8 mouse cellular contexts compared by ENCODE assay signal in the genomic region with DNA sequence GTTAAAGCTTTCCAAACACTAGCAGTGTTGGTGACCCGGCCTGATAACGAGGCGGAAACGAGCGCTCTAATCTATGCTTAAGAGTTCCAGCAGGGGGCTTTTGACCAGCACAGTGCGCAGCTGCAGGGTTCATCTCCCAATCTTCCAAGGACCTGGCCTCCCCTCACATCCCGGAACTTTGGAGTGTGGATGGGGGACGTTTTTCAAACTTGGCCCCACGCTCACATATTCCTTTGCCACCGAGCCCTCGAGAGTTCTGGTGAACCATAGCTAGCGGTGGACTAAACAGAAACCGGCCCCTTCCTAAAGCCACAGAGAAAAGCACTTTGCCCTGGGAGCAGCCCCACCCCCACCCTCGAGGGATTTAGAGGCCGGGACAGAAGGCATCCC. TPM values are rescaled to one million over a fixed set of nuclear protein-coding genes. Genes with fewer than 3 reads are reported as not detected.
A peak's percentile ranks its signal among the peaks of the same experiment; 100 is the strongest.
DNase-seq lines count a peak whose midpoint lies in the region; ATAC-seq and TF ChIP-seq lines count a peak whose summit lies in the region.

No protein-coding gene starts in this region.

- no peak for TF ChIP-seq RAD21 in MEL (IDR thresholded peaks at IDR 0.05; ENCODE audit: low read depth, low read length)

- peaks cover 0 to 7% of the 10 kb centered on the region in 2 experiments; a peak in 2 of 4 replicates for H3K4me1 ChIP-seq in MEL (ENCODE audit: control insufficient read depth in 1 of 2, insufficient read depth in 2 of 2, low read length in 2 of 2)
- peaks cover 32% of the 10 kb centered on the region for H3K4me1 ChIP-seq in forebrain, embryonic 10.5 days
- no peaks in the 10 kb centered on the region for H3K4me1 ChIP-seq in limb, embryonic 15.5 days
- H3K4me1 ChIP-seq in midbrain, embryonic 14.5 days (ENCODE audit: control insufficient read depth, insufficient read depth, low read length) = peaks cover 18% of the 10 kb centered on the region; the same call in 1 of the 2 replicates

- TF ChIP-seq CTCF in MEL (IDR thresholded peaks at IDR 0.05 in 2 of 3, conservative IDR thresholded peaks at IDR 0.05 in 1 of 3; ENCODE audit: control insufficient read depth in 1 of 3, insufficient read depth in 1 of 3, low read depth in 2 of 3, low read length in 3 of 3, poor library complexity in 1 of 3, severe bottlenecking in 1 of 3) = peak; percentile 54 to 59 (median 58)

- WGBS in forebrain, embryonic 10.5 days = 1% methylated on average over 15 of the region's 15 CpGs
- 1% methylated on average over 15 of the region's 15 CpGs for WGBS in limb, embryonic 15.5 days
- 1% methylated on average over 15 of the region's 15 CpGs for WGBS in midbrain, embryonic 14.5 days

- H3K9ac ChIP-seq in MEL (ENCODE audit: control insufficient read depth, low read depth, low read length, poor library complexity, severe bottlenecking) = peak overlapping the region; percentile 78
- H3K9ac ChIP-seq in limb, embryonic 15.5 days = peak overlapping the region; percentile 45
- no peak overlapping the region; the same call in 1 of the 2 replicates for H3K9ac ChIP-seq in midbrain, embryonic 14.5 days (replicated peaks; ENCODE audit: low read length)

- H3K4me2 ChIP-seq in limb, embryonic 15.5 days = peak overlapping the region; percentile 89
- H3K4me2 ChIP-seq in midbrain, embryonic 14.5 days (ENCODE audit: low read length) = peak overlapping the region; percentile 65

- H3K27ac ChIP-seq in MEL (ENCODE audit: control insufficient read depth, low read depth, low read length) = no peak overlapping the region; the same call in 1 of the 2 replicates
- 0 out of 2 replicates have a peak overlapping the region, but pooled peaks have one; percentile 60 for H3K27ac ChIP-seq in forebrain, embryonic 10.5 days
- no peak overlapping the region for H3K27ac ChIP-seq in limb, embryonic 15.5 days
- H3K27ac ChIP-seq in midbrain, embryonic 14.5 days (replicated peaks; ENCODE audit: low read depth, low read length) = no peak overlapping the region

- DNase-seq in 416B (ENCODE audit: low read depth) (peak; percentile 74), MEL (ENCODE audit: low read depth, low spot score) (peak; percentile 82)
- peak; percentile 67 for DNase-seq in forebrain, embryonic 10.5 days (ENCODE audit: extremely low spot score, low spot score)
- DNase-seq in midbrain, embryonic 14.5 days = peak; percentile 76
- DNase-seq in thymus, postnatal 25 days = peak; percentile 31
- no peak for DNase-seq in left cerebral cortex, postnatal 36 days (ENCODE audit: low spot score in 2 of 2)

- no peaks in the 10 kb centered on the region for H3K9me3 ChIP-seq in MEL (replicated peaks; ENCODE audit: insufficient read depth, low read length)
- H3K9me3 ChIP-seq in forebrain, embryonic 10.5 days = no peaks in the 10 kb centered on the region
- H3K9me3 ChIP-seq in limb, embryonic 15.5 days = no peaks in the 10 kb centered on the region
- no peaks in the 10 kb centered on the region for H3K9me3 ChIP-seq in midbrain, embryonic 14.5 days (ENCODE audit: control insufficient read depth, low read length)

- no peaks in the 10 kb centered on the region for H3K79me2 ChIP-seq in MEL (ENCODE audit: control insufficient read depth, insufficient read depth, low read length, poor library complexity)

- peak in 1 of 2 experiments; percentile 49; a peak in 1 of 4 replicates for TF ChIP-seq POLR2A in MEL (IDR thresholded peaks at IDR 0.05; ENCODE audit: control insufficient read depth in 1 of 2, insufficient read depth in 1 of 2, low read depth in 1 of 2, low read length in 2 of 2, poor library complexity in 1 of 2)

- peak overlapping the region; percentile 83 to 90 for H3K4me3 ChIP-seq in MEL (ENCODE audit: control insufficient read depth in 1 of 2, insufficient read depth in 1 of 2, low read depth in 2 of 2, low read length in 2 of 2)
- peak overlapping the region; percentile 58 for H3K4me3 ChIP-seq in forebrain, embryonic 10.5 days
- H3K4me3 ChIP-seq in limb, embryonic 15.5 days = peak overlapping the region; percentile 59
- peak overlapping the region; percentile 33 for H3K4me3 ChIP-seq in midbrain, embryonic 14.5 days (replicated peaks; ENCODE audit: low read depth, low read length)

- no peaks in the 10 kb centered on the region for H3K27me3 ChIP-seq in MEL (ENCODE audit: control insufficient read depth in 1 of 2, insufficient read depth in 2 of 2, low read length in 2 of 2)
- H3K27me3 ChIP-seq in forebrain, embryonic 10.5 days (ENCODE audit: poor library complexity, severe bottlenecking) = peaks cover 92% of the 10 kb centered on the region
- H3K27me3 ChIP-seq in limb, embryonic 15.5 days = peaks cover 46% of the 10 kb centered on the region
- H3K27me3 ChIP-seq in midbrain, embryonic 14.5 days (ENCODE audit: control insufficient read depth, insufficient read depth, low read length) = peaks cover 54% of the 10 kb centered on the region

- intact Hi-C loops in left cerebral cortex, postnatal 36 days (cut with DNase I) = no loop called here

- H3K36me3 ChIP-seq in MEL (ENCODE audit: control insufficient read depth in 1 of 2, insufficient read depth in 2 of 2, low read length in 2 of 2) = peaks cover 0 to 4% of the 10 kb centered on the region in 2 experiments; a peak in 2 of 4 replicates
- H3K36me3 ChIP-seq in forebrain, embryonic 10.5 days (replicated peaks) = no peaks in the 10 kb centered on the region
- no peaks in the 10 kb centered on the region for H3K36me3 ChIP-seq in limb, embryonic 15.5 days
- no peaks in the 10 kb centered on the region for H3K36me3 ChIP-seq in midbrain, embryonic 14.5 days (ENCODE audit: control insufficient read depth, insufficient read depth, low read length)

- peak; percentile 78 to 82 for ATAC-seq in hematopoietic stem cell, adult 5-6 weeks (replicated peaks in 1 of 2; ENCODE audit: insufficient read depth in 1 of 2, low FRiP score in 2 of 2, low TSS enrichment in 1 of 2, low read depth in 1 of 2, poor library complexity in 2 of 2, severe bottlenecking in 2 of 2)
- ATAC-seq in limb, embryonic 15.5 days (ENCODE audit: insufficient number of reproducible peaks, low FRiP score, low TSS enrichment, low read depth) = peak; percentile 82
- ATAC-seq in midbrain, embryonic 14.5 days (ENCODE audit: low FRiP score, low TSS enrichment) = no peak

- no peak for TF ChIP-seq EP300 in MEL (IDR thresholded peaks at IDR 0.05; ENCODE audit: low read depth in 1 of 2, low read length in 2 of 2)

TF ChIP-seq in MEL, 35 proteins besides CTCF, POLR2A, EP300 and RAD21:
- peak; percentile 29 for TF ChIP-seq SMC3 (IDR thresholded peaks at IDR 0.05; ENCODE audit: low read depth, low read length)
- no peak for TF ChIP-seq ZNF384 (IDR thresholded peaks at IDR 0.05; ENCODE audit: low read depth, low read length)
- no peak for TF ChIP-seq BHLHE40 (IDR thresholded peaks at IDR 0.05; ENCODE audit: borderline replicate concordance, low read depth, low read length)
- TF ChIP-seq MYC (IDR thresholded peaks at IDR 0.05; ENCODE audit: low read depth, low read length) = no peak
- peak; percentile 79 for TF ChIP-seq NRF1 (IDR thresholded peaks at IDR 0.05; ENCODE audit: insufficient read depth, low read depth, low read length, poor library complexity, severe bottlenecking)
- peak; percentile 72 for TF ChIP-seq GATA1 (IDR thresholded peaks at IDR 0.05; ENCODE audit: low read depth, low read length)
- TF ChIP-seq ELF1 (IDR thresholded peaks at IDR 0.05; ENCODE audit: low read depth, low read length) = 0 out of 2 replicates have a peak, but pooled peaks have one; percentile 46

RNA-seq across cellular contexts. Expression of a gene that starts 6.3 kb away (rescaled TPM):
- not detected in 2 replicates for total RNA-seq in MEL (2012; rRNA removed)
- not detected for polyA plus RNA-seq in MEL (2012; ENCODE audit: insufficient read depth in 1 of 2, insufficient read length in 2 of 2, low read depth in 1 of 2, low replicate concordance in 2 of 2, missing spikeins in 1 of 2)
- polyA plus RNA-seq in forebrain, embryonic 10.5 days (2016; fragmentation: Nextera tagmentation; extraction: Ambion mirVana) = 0.25 TPM in 1 of 2 replicates, not detected in the other
- total RNA-seq in hematopoietic stem cell, adult 5-6 weeks (2017) = not detected in 2 replicates
- polyA plus RNA-seq in limb, embryonic 15.5 days (2015; fragmentation: Nextera tagmentation; extraction: Ambion mirVana) = 0.12 TPM in 1 of 2 replicates, not detected in the other
- polyA plus RNA-seq in midbrain, embryonic 14.5 days (2014; fragmentation: Nextera tagmentation; extraction: Ambion mirVana) = not detected in 2 replicates
- not detected for total RNA-seq in left cerebral cortex, postnatal 36 days (2021)

RNA-seq across cellular contexts. Expression of a gene that starts 28.7 kb away (rescaled TPM):
- not detected in 2 replicates for total RNA-seq in MEL (2012; rRNA removed)
- under 1 TPM in 1 of 2 experiments, not detected in 1; 0.13 TPM for polyA plus RNA-seq in MEL (2012; ENCODE audit: insufficient read depth in 1 of 2, insufficient read length in 2 of 2, low read depth in 1 of 2, low replicate concordance in 2 of 2, missing spikeins in 1 of 2)
- 0.67 and 0.91 TPM in 2 replicates for polyA plus RNA-seq in forebrain, embryonic 10.5 days (2016; fragmentation: Nextera tagmentation; extraction: Ambion mirVana)
- total RNA-seq in hematopoietic stem cell, adult 5-6 weeks (2017) = 1.1 TPM in 1 of 2 replicates, not detected in the other
- 0.38 and 0.44 TPM in 2 replicates for polyA plus RNA-seq in limb, embryonic 15.5 days (2015; fragmentation: Nextera tagmentation; extraction: Ambion mirVana)
- 0.74 and 0.76 TPM in 2 replicates for polyA plus RNA-seq in midbrain, embryonic 14.5 days (2014; fragmentation: Nextera tagmentation; extraction: Ambion mirVana)
- 1 to 10 TPM; 1.0 to 2.0 TPM for total RNA-seq in left cerebral cortex, postnatal 36 days (2021)

RNA-seq across cellular contexts. Expression of a gene that starts 42.5 kb away (rescaled TPM):
- 0.39 and 0.75 TPM in 2 replicates for total RNA-seq in MEL (2012; rRNA removed)
- under 1 TPM in 1 of 2 experiments, not detected in 1; 0.50 TPM for polyA plus RNA-seq in MEL (2012; ENCODE audit: insufficient read depth in 1 of 2, insufficient read length in 2 of 2, low read depth in 1 of 2, low replicate concordance in 2 of 2, missing spikeins in 1 of 2)
- polyA plus RNA-seq in forebrain, embryonic 10.5 days (2016; fragmentation: Nextera tagmentation; extraction: Ambion mirVana) = 1.6 and 2.4 TPM in 2 replicates
- 5.7 and 14.3 TPM in 2 replicates for total RNA-seq in hematopoietic stem cell, adult 5-6 weeks (2017)
- polyA plus RNA-seq in limb, embryonic 15.5 days (2015; fragmentation: Nextera tagmentation; extraction: Ambion mirVana) = 2.9 and 3.0 TPM in 2 replicates
- 2.8 and 3.6 TPM in 2 replicates for polyA plus RNA-seq in midbrain, embryonic 14.5 days (2014; fragmentation: Nextera tagmentation; extraction: Ambion mirVana)
- total RNA-seq in left cerebral cortex, postnatal 36 days (2021) = 1 to 10 TPM; 1.7 to 3.5 TPM

RNA-seq across cellular contexts. Expression of a gene that starts 55.4 kb away (rescaled TPM):
- total RNA-seq in MEL (2012; rRNA removed) = 0.07 TPM in 1 of 2 replicates, not detected in the other
- polyA plus RNA-seq in MEL (2012; ENCODE audit: insufficient read depth in 1 of 2, insufficient read length in 2 of 2, low read depth in 1 of 2, low replicate concordance in 2 of 2, missing spikeins in 1 of 2) = not detected
- 0.26 and 0.33 TPM in 2 replicates for polyA plus RNA-seq in forebrain, embryonic 10.5 days (2016; fragmentation: Nextera tagmentation; extraction: Ambion mirVana)
- total RNA-seq in hematopoietic stem cell, adult 5-6 weeks (2017) = not detected in 2 replicates
- 0.24 and 0.26 TPM in 2 replicates for polyA plus RNA-seq in limb, embryonic 15.5 days (2015; fragmentation: Nextera tagmentation; extraction: Ambion mirVana)
- 20.6 and 22.9 TPM in 2 replicates for polyA plus RNA-seq in midbrain, embryonic 14.5 days (2014; fragmentation: Nextera tagmentation; extraction: Ambion mirVana)
- total RNA-seq in left cerebral cortex, postnatal 36 days (2021) = 10 to 100 TPM; 70.1 to 70.2 TPM

Comparison
In these comparisons a context has a peak if more than half of its experiments do, and no peak if none do; other contexts are left out.
1. DNase-seq: peak in 416B (single experiment), MEL (single experiment), forebrain, embryonic 10.5 days (single experiment), midbrain, embryonic 14.5 days (single experiment) and thymus, postnatal 25 days (single experiment); none in left cerebral cortex, postnatal 36 days (0 of 2).
2. H3K4me3 ChIP-seq: peak in every context shown above with its lines; median percentile 86 in MEL; 59 in limb, embryonic 15.5 days; 58 in forebrain, embryonic 10.5 days; 33 in midbrain, embryonic 14.5 days.